Mouse (Mus musculus) gastrocnemius, postnatal 4 days (tissue): ENCODE data around the gene Fmo6. TPM values are rescaled to one million over a fixed set of nuclear protein-coding genes. Genes with fewer than 3 reads are reported as not detected.

Experiments
- DNase-seq, 2 experiments: peaks; one replicate each; pipeline ENCODE4 v3.0.0; 2021 to 2022; ENCODE audit warnings: low spot score in 2 of 2, mixed read lengths in 2 of 2
- long read RNA-seq, 2 experiments: library from polyadenylated mRNA; stranded (forward); transcript quantifications; one replicate each; pipeline ENCODE4 v2.0.0; 2021
- total RNA-seq, 2 experiments: library from RNA; stranded (reverse); gene quantifications; 2 replicates each; pipeline ENCODE4 v1.2.3; 2021

Gene Fmo6
- under 1 TPM in 1 of 2 experiments, not detected in 1; 0.16 TPM for total RNA-seq
- long read RNA-seq, experiment 1, result 0 reads
- long read RNA-seq, experiment 2, result 0 reads

DNA sequence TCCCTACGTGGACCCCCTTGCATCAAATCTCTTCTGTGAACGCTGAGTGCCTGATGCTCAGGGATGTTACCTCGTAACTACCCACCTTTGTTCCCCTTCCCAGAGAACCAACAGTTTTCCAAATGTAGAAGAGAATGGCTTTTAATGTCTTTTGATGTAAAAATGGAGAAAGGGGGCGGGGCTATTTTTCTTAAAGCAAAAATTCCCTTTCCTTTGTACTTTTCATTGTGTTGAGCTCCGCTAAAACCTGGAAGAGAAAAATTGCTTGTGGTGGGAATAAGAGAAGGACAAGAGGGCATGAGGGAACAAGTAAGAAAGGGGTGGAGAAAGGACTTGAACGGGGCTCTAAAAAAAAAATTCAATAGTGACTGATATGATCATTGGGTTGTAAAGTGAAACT is at the start of gene Fmo6:
Gene Fmo6 (minus strand): TSS at position 101 of the 400 bp plus-strand sequence.
- no peak for DNase-seq

DNA sequence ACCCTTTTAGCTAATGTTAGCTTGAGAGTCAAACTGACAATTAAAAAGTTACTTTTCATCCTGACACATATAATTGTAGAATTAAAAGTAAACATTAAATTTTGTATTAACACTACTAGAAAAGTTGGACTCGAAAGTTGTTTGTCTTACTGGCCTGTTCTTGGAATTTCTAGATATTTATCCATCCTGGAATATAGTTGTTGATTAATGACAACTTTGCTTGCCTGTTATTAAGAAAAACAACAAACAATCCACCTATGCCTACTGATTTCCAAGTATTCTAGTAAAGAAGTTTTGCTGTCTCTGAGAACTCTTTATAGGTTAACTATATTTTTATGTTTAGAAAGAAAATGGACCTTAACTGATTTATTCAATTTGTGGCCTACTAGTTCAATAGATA is 49.5 kb upstream of the Fmo6 start:
- no peak for DNase-seq

DNA sequence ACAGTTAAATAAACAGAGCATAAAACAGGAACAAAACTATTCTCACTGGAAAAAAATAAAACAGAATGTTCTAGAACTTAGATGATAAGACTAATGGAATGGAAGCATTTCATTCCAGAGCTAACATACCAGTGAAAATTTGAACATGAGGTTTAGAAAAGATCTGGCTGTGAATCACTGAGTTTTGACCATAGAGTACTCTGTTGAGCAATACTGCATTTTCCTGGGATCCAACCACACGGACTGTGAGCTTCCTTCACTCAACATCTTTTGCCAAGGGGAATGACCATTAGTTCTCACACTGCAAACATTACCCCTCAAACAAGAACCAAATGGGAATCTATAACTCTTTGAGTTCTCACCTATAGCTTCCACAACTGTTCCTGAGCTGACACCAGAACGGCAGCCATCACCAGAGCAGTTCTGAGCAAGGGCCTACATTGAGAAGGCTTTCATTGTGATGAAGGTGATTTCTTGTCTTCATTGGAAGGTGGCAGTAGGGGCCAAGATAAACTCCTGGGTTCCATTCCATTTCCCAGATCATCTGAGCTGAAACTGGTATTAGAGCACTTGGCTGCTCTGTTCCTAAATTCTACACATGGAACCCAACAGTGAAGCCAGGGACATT is 48.9 kb upstream of the Fmo6 start:
- no peak for DNase-seq

DNA sequence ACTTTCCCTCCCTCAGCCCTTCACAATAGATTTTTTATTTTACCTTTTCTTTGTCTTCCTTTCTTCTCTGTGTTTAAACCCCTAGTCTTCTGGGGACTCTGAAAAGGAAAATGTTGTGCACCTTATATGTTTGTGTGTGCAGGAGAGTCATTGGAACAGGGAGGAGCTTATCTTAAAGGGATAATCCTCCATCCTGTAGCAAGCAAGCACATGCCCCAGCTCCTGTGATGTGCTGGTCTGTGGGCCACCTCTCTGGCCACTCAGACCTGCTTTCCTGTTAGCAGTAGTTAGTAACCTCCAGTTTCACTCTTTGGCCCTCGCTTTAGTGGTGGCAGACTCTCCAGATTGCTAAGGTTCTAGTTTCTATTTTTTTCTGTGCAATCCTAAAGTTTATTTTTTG is 47.1 kb upstream of the Fmo6 start, which contains the start of gene Fmo3:
Gene Fmo3 (minus strand): TSS at position 101 of the 400 bp plus-strand sequence.
- DNase-seq, result no peak

DNA sequence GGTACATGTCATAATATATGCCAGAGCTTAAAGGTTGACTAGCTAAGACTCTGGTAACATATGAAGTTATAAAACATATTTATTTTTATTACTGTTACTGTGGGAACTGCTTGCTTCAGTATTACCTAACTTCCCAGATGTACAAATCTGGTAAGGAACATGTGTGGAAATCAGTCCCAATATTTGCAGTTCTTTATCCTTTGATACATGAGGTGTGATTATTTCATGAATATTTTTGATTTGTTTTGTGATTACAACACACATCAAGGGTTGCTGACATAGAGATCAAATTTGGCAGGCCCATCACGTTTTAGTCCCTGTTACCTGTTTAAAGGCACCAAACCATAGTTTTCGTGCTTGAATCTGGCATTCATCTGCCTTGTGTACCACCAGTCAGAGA is 26.2 kb upstream of the Fmo6 start:
- no peak for DNase-seq

DNA sequence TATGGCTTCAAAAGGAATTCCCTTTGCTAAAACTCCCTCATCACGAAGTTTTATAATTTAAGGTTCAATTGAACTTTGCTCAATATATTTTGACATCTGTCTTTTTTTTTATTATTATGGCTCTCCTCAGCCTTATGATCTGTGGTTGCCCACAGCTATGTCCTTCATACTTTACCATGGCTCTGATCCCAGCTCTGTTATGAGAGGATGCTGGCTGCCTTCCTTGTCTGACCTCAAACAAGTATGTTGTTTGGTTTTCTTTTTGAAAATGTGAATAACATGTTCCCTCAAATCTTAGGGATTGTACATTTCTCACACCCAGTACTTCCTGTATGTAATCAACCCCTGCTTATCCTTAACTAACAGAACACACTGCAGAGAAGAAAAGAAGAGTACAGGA is 20.1 kb upstream of the Fmo6 start:
- no peak for DNase-seq

DNA sequence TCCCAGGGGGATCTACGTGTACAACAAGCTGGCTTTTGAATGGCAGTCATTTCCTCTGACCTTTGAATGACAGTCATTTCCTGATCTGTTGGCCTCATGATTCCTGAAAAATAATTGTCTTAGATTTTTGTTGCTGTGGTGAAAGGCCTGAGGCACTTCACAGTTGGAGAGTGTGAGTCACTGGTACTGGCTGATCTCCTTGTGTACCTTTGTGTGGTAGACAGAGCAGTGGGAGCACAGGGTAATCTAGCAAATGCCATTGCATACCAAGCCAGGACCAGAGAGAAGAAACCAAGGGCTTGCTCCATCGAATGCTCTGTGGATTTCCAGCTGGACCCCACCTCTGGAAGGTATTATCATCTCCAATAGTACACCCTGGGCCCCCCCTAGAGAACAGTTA is 15.8 kb upstream of the Fmo6 start:
- no peak for DNase-seq

DNA sequence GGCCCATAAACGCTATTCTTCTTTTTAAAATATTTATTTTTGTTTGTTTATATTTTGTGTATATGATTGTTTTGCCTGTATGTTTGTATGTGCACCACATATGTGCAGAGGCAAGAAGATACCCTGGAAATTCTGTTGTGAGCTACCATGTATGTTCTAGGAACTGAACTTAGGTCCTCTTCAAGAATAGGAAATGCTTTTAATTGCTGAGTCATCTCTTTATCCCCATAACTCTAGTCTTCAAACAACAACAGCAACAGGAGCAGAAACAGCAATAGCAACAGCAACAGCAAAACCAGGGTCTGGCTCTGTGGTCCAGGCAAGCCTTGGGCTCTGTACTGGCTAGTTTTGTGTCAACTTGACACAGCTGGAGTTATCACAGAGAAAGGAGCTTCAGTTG is 12.4 kb upstream of the Fmo6 start:
- DNase-seq, result no peak

DNA sequence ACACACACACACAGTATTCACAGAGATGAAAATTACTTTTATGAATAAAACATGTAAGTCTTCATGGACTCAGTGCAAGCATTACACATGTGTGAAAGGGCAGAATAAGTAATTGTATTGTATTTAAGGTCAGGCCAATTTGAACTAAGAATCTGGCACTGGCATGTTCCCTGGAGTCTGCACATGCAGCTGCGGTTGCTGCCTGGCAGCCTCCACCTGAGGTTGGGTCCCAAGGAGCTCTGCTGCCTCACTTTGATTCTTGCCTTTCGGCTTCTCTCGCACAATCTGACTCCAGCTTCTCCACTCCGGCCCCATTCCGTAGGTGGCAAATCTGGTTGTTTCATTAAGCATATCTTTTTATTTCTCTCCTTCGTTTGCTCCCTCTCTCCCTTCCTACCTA is 10.6 kb upstream of the Fmo6 start:
- no peak for DNase-seq

DNA sequence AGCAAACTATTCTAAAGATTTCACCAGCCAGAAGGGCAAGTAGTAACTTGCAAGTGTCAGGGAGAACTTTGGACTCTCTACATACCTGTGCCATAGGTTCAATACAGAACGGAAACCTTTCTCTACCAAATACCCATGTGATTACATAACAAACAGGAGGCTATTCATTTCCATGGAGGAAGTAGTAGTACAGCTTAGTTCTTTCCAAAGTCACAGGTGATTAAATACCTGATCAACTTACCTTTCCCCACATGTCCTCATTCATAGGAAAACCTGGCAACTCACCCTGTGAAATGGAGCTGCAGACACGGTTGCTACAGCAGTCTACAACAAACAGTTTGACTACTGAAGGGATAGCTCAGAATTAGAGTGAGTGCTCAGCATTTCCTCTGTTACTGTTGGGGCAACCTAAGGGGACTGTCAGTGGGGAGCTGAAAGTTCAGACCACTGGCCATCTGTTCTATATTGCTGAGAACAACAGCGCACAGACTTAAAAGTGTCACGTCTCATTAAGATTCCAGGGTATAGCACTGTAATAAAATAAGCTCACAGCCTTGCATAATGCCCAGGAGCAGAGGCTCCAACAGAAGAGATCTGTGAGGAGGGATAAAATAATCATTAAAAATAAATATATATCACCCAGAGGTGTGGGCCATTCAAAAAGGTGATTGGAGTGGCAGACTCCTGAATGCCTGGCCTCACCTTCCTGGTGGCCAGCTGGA is 9.7 kb upstream of the Fmo6 start:
- DNase-seq, result no peak

DNA sequence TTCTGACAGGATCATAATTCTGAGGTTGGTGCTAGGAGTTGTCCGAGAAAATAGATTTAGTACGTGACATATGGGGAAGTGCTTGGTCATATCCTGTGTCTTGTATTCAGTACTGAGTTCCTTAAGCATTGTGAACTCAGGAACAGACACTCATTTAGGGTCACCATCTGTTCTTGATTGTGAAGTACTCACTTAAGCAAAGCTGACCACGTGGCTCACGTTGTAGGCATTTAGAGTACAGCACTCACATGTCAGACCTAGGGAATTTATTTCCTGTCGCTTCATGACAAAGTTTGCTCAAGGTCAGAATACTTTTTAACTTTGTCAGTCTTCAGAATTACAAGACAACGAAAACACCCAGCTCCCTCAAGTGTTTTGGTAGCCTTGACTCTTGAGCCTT is 6.4 kb upstream of the Fmo6 start:
- no peak for DNase-seq

DNA sequence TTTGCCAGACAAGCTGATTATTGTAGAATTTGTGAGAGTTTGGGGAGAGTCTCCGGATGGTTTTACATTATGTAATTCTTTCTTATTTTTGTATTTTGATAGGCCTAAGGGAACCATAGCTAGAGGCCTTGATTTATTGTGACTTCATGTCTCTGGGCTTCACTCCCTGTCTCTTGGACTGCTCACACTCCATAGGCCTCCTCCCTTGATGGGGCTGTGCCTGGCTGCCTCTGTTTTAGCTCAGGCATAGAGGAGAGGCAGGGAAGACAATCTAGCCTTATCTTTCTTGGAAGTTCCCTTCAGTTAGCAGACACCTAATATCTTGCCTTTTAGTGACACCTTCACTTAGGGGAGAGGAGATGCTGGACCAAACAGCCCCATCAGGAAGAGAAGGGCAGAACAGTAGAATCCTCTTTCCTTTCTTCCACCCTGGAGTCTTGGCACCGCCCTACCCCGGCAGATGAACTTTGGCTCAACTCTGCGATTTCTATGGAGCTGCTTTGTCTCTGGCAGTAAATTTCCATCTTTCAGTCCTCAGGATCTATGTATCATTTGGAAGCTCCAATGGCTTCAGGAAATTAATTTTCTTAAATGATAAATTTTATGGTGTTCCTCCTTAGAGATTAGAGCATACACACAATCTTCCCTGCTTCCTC is 1.5 kb upstream of the Fmo6 start:
- DNase-seq, result peak; percentile 31 to 46

DNA sequence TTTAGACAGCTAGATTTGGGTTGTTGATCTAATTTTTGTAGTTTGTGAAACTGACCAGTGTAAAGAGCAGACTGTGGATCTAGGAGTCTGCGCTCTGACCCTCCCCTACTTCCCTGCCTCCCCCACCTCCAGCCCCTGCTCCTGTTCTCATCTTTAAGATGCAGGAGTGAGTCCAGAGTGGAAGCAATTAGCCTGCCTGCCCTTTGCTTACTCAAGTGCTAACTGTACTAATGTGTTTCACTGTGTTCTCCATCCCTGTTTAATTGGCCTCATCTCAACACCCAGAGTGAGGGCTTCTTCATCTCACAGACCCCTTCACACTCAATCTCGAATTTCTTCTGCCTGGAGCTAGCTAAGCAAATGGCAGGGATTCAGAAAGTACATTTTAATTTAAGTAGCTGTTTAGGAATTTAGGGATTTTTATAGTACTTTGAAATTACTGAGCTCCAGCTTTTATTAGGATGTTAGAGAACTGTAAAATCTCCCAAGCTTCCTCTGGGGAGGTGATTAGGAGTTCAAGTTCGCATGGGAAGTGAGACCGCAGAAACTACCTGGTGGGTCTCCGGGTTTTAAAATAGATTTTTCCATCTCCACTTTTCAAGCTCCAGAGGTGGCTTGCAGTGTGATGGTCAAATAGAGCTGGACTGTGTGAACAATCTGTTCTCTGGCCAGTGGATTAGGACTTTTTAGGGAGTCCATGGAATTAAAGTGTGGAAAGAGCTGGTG is 818 bp upstream of the Fmo6 start:
- no peak for DNase-seq

DNA sequence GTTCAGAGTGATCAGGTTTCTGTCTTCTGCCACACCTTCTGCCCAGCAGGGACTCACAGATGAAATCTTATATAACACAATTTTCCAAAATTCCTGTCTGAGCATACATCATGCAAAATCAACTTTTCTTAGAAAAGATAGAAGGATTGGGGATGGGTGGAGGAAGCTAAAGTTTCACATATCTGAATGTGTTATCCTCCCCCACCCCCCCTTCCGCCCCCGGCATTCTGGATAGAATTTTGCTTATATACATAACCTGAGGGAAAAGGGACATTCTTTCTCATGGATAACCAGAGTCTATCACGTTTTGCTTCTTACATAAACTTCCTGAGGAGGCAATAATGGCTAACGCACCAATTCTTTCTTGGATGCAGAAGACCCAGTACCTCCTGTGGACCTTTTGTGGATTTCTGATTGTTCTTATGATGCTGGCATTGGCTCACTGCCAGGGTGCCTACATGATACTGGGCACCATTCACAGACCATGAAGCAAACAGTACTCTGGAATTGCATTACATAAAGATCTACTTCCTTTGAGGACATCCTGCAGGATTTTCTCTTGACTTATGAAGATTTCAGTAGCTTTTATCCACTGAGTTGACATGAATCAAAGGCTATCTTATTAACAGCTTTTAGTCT is 2.8 kb downstream of the Fmo6 start:
- no peak for DNase-seq

DNA sequence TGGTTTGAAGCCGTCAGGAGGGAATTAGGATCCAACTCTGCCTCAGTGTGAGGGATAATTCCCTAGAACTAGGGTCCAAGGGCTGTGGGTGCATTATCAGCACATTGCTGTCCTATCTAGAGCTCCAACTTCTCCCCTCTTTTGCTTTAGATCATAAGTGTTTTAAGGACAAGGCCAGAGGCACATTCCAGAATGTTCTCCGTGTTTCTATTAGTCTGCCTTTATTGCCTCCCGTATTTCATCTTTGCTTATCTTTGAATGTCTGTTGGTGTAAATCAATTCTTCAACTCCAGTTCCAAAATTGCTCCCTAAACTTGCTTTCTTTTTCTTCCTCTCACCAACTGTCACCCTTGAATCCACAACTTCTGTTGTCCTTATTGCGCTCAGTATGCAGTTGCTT is 4.9 kb downstream of the Fmo6 start:
- DNase-seq, result no peak

DNA sequence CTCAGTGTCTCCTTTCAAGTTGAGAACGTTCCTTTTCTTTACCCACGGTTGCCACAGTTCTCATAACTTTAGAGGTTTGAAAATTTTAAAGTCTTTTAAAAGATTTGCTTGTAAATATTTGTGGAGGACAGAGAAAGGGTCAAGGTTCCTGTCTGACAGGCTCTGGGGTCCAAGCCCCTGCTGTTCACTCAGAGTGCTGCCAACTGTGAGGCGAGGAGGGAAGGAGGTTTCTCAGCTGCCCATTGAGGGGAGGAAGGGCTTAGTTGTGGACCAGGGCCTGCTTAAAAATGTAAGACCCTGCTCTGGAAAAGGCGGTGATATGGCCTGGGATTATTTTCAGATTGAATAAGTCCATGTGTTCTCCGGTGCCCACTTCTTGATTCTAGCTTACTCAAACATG is 5.4 kb downstream of the Fmo6 start:
- DNase-seq, result no peak

DNA sequence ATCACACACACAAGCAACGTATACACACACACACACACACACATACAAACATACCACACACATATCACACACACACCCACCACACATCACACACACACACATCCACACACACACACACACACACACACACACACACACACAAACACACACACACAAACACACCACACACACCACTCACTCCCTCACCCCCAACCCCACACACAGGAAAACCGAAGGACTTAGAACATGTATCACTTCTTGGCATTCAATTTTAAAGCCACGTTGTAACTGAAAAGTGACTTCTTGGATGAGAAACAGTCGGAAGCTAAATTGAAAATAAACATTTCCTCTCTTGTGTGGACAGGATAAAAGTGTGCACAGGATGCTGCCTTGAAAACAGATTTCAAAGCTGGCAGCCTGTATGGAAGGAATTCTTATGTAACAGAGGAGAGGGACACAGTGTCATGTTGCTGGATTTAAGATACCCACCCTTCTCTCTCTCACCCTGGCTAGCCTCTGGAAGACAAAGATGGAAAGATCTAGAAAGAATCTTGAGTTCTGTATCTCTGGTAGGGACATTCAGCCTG is 5.9 kb downstream of the Fmo6 start:
- no peak for DNase-seq

DNA sequence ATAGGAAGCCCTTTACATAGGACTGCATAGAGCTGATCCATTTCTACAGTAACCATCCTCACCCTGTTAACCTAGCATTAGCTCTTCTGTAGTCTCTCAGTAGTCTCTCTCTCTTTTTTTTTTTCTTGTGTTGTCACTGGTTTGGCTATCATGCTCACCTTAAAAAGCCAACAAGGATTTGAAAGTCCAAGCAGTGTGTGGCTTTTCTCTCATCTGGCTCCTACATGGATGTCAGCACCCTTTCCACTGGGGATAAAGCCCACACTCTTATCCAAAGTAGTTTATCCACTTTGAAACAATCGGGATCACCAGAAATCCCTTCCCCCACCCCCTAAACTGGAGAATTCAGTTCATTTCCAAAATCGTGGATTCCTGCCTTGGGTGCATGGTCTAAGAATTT is 6.7 kb downstream of the Fmo6 start:
- DNase-seq, result no peak

DNA sequence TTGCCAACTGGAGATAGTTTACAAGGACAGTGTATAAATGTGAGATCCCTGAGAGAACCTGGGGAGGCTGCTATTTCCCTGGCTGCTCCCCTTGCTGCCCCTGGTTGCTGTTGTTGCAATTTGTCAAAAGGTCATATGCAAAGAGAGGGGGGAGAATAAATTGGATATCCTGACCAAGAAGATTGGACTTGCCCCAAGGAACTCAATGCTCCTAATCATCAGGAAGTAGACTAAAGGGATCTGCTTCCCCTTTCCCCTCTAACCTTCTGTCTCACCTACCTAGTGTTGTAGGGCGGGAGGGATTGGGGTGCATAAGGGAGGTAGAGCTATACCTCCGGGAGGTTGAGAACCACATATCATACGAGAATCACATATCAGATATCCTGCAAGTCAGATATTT is 8.2 kb downstream of the Fmo6 start:
- no peak for DNase-seq

DNA sequence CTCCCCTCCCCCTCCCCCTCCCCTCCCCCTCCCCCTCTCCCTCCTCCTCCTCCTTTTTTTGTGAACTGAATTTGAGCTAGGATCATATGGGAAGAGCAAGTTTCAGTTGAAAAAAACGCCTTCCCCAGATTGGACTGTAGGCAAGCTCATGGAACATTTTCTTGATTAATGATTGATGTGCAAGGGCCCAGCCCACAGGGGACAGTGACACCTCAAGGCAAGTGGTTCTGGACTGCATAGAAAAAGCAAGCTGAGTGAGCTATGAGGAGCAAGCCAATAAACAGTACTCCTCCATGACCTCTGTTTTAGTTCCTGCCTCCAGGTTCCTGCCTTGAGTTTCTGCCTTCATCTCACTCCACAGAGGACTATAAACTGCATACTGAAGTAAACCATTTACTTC is 12.2 kb downstream of the Fmo6 start:
- DNase-seq, result no peak

DNA sequence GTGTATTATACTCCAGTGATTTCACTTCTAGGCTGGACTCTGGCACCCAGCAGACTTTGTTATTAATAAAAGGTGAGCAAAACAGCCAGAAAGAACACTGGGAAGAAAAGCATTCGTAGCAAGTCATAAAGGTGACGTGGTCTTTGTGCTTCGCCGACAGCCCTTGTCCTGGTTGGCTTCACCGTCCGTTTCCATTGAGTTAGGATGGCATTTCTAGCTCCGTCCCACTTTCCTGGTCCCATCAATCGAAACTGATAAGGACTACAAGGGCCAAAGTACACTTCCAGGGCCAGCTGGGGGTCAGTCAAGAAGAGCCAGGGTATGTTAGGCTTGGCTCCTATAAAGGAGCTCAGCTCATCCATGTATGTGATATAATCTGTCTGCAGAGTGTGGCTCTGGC is 20.7 kb downstream of the Fmo6 start:
- DNase-seq, result no peak
